In the genomic region with DNA sequence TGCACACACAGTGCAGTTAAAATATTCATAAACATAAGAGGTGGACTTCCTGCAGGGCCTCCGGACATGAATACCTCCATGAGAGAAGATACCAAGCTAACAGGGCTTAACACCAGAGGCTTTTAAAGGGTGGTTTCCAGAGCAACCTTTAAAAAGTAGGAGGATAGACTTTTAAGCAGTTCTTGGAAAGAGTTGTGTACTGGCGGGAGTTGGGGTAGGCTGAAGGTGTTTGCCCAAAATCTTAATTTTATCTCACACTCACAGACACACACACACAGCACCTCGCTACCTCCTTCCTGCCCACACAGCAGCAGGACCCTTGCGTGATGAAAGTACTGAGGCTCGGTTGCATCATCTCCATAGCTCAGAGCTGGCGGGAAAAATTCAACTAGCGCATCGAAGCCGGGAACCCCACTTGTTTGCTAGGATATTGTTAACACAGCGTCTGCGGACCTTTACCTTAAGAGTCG, we compare ENCODE assay signal across 8 mouse cellular contexts. TPM values are rescaled to one million over a fixed set of nuclear protein-coding genes. Genes with fewer than 3 reads are reported as not detected.
A peak's percentile ranks its signal among the peaks of the same experiment; 100 is the strongest.
DNase-seq lines count a peak whose midpoint lies in the region; ATAC-seq and TF ChIP-seq lines count a peak whose summit lies in the region.

No protein-coding gene starts in this region.

- no peak for ATAC-seq in kidney, postnatal 0 days (replicated peaks; ENCODE audit: low FRiP score, low read depth)
- no peak for ATAC-seq in hindbrain, embryonic 16.5 days
- no peak for ATAC-seq in midbrain, embryonic 14.5 days (ENCODE audit: low FRiP score, low TSS enrichment)

- peak overlapping the region; percentile 68 for H3K4me2 ChIP-seq in kidney, postnatal 0 days (ENCODE audit: low read length)
- peak overlapping the region; percentile 90 for H3K4me2 ChIP-seq in hindbrain, embryonic 16.5 days (ENCODE audit: low read length)
- H3K4me2 ChIP-seq in midbrain, embryonic 14.5 days (ENCODE audit: low read length): peak overlapping the region; percentile 81

- no peaks in the 10 kb centered on the region for H3K9me3 ChIP-seq in kidney, postnatal 0 days (replicated peaks; ENCODE audit: low read length)
- H3K9me3 ChIP-seq in hindbrain, embryonic 16.5 days (ENCODE audit: control insufficient read depth, low read length): no peaks in the 10 kb centered on the region
- no peaks in the 10 kb centered on the region for H3K9me3 ChIP-seq in midbrain, embryonic 14.5 days (ENCODE audit: control insufficient read depth, low read length)

- peak overlapping the region; percentile 43 for H3K4me3 ChIP-seq in kidney, postnatal 0 days (replicated peaks; ENCODE audit: low read depth, low read length)
- peak overlapping the region; percentile 63 for H3K4me3 ChIP-seq in brown adipose tissue, adult 24 weeks (ENCODE audit: insufficient read depth, low read depth, low read length)
- peak overlapping the region; percentile 65 for H3K4me3 ChIP-seq in hindbrain, embryonic 16.5 days (ENCODE audit: low read length)
- H3K4me3 ChIP-seq in midbrain, embryonic 14.5 days (replicated peaks; ENCODE audit: low read depth, low read length): peak overlapping the region; percentile 49

- peaks cover 18% of the 10 kb centered on the region; the same call in 1 of the 2 replicates for H3K36me3 ChIP-seq in kidney, postnatal 0 days (ENCODE audit: insufficient read depth, low read length)
- H3K36me3 ChIP-seq in hindbrain, embryonic 16.5 days (ENCODE audit: control insufficient read depth, insufficient read depth, low read length): peaks cover 11% of the 10 kb centered on the region
- peaks cover 6% of the 10 kb centered on the region; the same call in 1 of the 2 replicates for H3K36me3 ChIP-seq in midbrain, embryonic 14.5 days (ENCODE audit: control insufficient read depth, insufficient read depth, low read length)

- no peak for TF ChIP-seq CTCF in kidney, postnatal 0 days (IDR thresholded peaks at IDR 0.05; ENCODE audit: low read depth)

- H3K27ac ChIP-seq in kidney, postnatal 0 days: 0 out of 2 replicates have a peak overlapping the region, but pooled peaks have one; percentile 1
- H3K27ac ChIP-seq in brown adipose tissue, adult 24 weeks (replicated peaks; ENCODE audit: low read depth, low read length): no peak overlapping the region
- no peak overlapping the region for H3K27ac ChIP-seq in hindbrain, embryonic 16.5 days (ENCODE audit: low read depth, low read length)
- no peak overlapping the region for H3K27ac ChIP-seq in midbrain, embryonic 14.5 days (replicated peaks; ENCODE audit: low read depth, low read length)

- H3K27me3 ChIP-seq in kidney, postnatal 0 days (ENCODE audit: insufficient read depth, low read length): peaks cover 30% of the 10 kb centered on the region
- peaks cover 4% of the 10 kb centered on the region; the same call in 1 of the 2 replicates for H3K27me3 ChIP-seq in hindbrain, embryonic 16.5 days (replicated peaks; ENCODE audit: control insufficient read depth, insufficient read depth, low read length)
- H3K27me3 ChIP-seq in midbrain, embryonic 14.5 days (ENCODE audit: control insufficient read depth, insufficient read depth, low read length): peaks cover 26% of the 10 kb centered on the region

- DNase-seq in kidney, postnatal 0 days (ENCODE audit: low spot score): no peak
- DNase-seq in kidney, postnatal 36 days: no peak
- DNase-seq in midbrain, embryonic 14.5 days: no peak
- DNase-seq in thymus, postnatal 25 days: no peak
- DNase-seq in gastrocnemius, adult 18-20 months (ENCODE audit: low spot score): no peak
- no peak for DNase-seq in spleen, adult 12 weeks (ENCODE audit: low spot score)

- H3K4me1 ChIP-seq in kidney, postnatal 0 days (replicated peaks; ENCODE audit: insufficient read depth, low read length): peaks cover 25% of the 10 kb centered on the region
- H3K4me1 ChIP-seq in brown adipose tissue, adult 24 weeks (ENCODE audit: control insufficient read depth, insufficient read depth, insufficient read length, low read length): no peaks in the 10 kb centered on the region
- peaks cover 35% of the 10 kb centered on the region for H3K4me1 ChIP-seq in hindbrain, embryonic 16.5 days (ENCODE audit: control insufficient read depth, insufficient read depth, low read depth, low read length)
- H3K4me1 ChIP-seq in midbrain, embryonic 14.5 days (ENCODE audit: control insufficient read depth, insufficient read depth, low read length): peaks cover 46% of the 10 kb centered on the region

- peak overlapping the region; percentile 48 for H3K9ac ChIP-seq in kidney, postnatal 0 days (ENCODE audit: low read depth, low read length)
- H3K9ac ChIP-seq in hindbrain, embryonic 16.5 days (ENCODE audit: low read depth, low read length): peak overlapping the region; percentile 73
- H3K9ac ChIP-seq in midbrain, embryonic 14.5 days (replicated peaks; ENCODE audit: low read length): peak overlapping the region; percentile 50

- 3% methylated on average over 12 of the region's 12 CpGs for WGBS in kidney, postnatal 0 days
- WGBS in hindbrain, embryonic 16.5 days: 11% methylated on average over 12 of the region's 12 CpGs
- WGBS in midbrain, embryonic 14.5 days: 11% methylated on average over 12 of the region's 12 CpGs

RNA-seq across cellular contexts. Expression of gene Shmt2, which starts 0.6 kb away (rescaled TPM):
- polyA plus RNA-seq in kidney, postnatal 0 days (2015; fragmentation: Nextera tagmentation; extraction: Ambion mirVana): 71.1 and 76.0 TPM in 2 replicates
- polyA plus RNA-seq in brown adipose tissue, adult 24 weeks (2012; ENCODE audit: insufficient read depth, insufficient read length, missing spikeins): 15.5 and 16.7 TPM in 2 replicates
- 52.8 and 59.3 TPM in 2 replicates for polyA plus RNA-seq in hindbrain, embryonic 16.5 days (2015; fragmentation: Nextera tagmentation; extraction: Ambion mirVana)
- polyA plus RNA-seq in midbrain, embryonic 14.5 days (2014; fragmentation: Nextera tagmentation; extraction: Ambion mirVana): 48.9 and 50.7 TPM in 2 replicates
- 10 to 100 TPM; 25.8 to 25.9 TPM for total RNA-seq in gastrocnemius, adult 18-20 months (2021)

RNA-seq across cellular contexts. Expression of gene Ndufa4l2, which starts 6.9 kb away (rescaled TPM):
- 57.8 and 63.2 TPM in 2 replicates for polyA plus RNA-seq in kidney, postnatal 0 days (2015; fragmentation: Nextera tagmentation; extraction: Ambion mirVana)
- 13.0 and 14.5 TPM in 2 replicates for polyA plus RNA-seq in brown adipose tissue, adult 24 weeks (2012; ENCODE audit: insufficient read depth, insufficient read length, missing spikeins)
- polyA plus RNA-seq in hindbrain, embryonic 16.5 days (2015; fragmentation: Nextera tagmentation; extraction: Ambion mirVana): 23.2 and 29.5 TPM in 2 replicates
- 14.2 and 18.6 TPM in 2 replicates for polyA plus RNA-seq in midbrain, embryonic 14.5 days (2014; fragmentation: Nextera tagmentation; extraction: Ambion mirVana)
- 10 to 100 TPM; 10.1 to 13.7 TPM for total RNA-seq in gastrocnemius, adult 18-20 months (2021)

RNA-seq across cellular contexts. Expression of gene Nxph4, which starts 12.7 kb away (rescaled TPM):
- polyA plus RNA-seq in kidney, postnatal 0 days (2015; fragmentation: Nextera tagmentation; extraction: Ambion mirVana): 0.93 and 1.1 TPM in 2 replicates
- polyA plus RNA-seq in brown adipose tissue, adult 24 weeks (2012; ENCODE audit: insufficient read depth, insufficient read length, missing spikeins): not detected in 2 replicates
- polyA plus RNA-seq in hindbrain, embryonic 16.5 days (2015; fragmentation: Nextera tagmentation; extraction: Ambion mirVana): 129 and 136 TPM in 2 replicates
- 106 and 134 TPM in 2 replicates for polyA plus RNA-seq in midbrain, embryonic 14.5 days (2014; fragmentation: Nextera tagmentation; extraction: Ambion mirVana)
- total RNA-seq in gastrocnemius, adult 18-20 months (2021): under 1 TPM; 0.14 to 0.36 TPM

RNA-seq across cellular contexts. Expression of gene Stac3, which starts 20.2 kb away (rescaled TPM):
- polyA plus RNA-seq in kidney, postnatal 0 days (2015; fragmentation: Nextera tagmentation; extraction: Ambion mirVana): 0.16 and 0.31 TPM in 2 replicates
- polyA plus RNA-seq in brown adipose tissue, adult 24 weeks (2012; ENCODE audit: insufficient read depth, insufficient read length, missing spikeins): 3.8 and 4.8 TPM in 2 replicates
- 2.0 and 3.3 TPM in 2 replicates for polyA plus RNA-seq in hindbrain, embryonic 16.5 days (2015; fragmentation: Nextera tagmentation; extraction: Ambion mirVana)
- 0.32 and 1.0 TPM in 2 replicates for polyA plus RNA-seq in midbrain, embryonic 14.5 days (2014; fragmentation: Nextera tagmentation; extraction: Ambion mirVana)
- 100 to 1,000 TPM; 381 to 402 TPM for total RNA-seq in gastrocnemius, adult 18-20 months (2021)

Comparison
In these comparisons a context has a peak if more than half of its experiments do, and no peak if none do; other contexts are left out.
1. RNA of gene Nxph4, which starts 12.7 kb away (polyA plus RNA-seq): 129 to 136 TPM in hindbrain, embryonic 16.5 days and 106 to 134 TPM in midbrain, embryonic 14.5 days; 0.93 to 1.1 TPM in kidney, postnatal 0 days and not detected in brown adipose tissue, adult 24 weeks; every median in the first group is over 10 times any median in the second.
2. Peak in every context shown above with its lines, with median percentiles within 50 percentile points of each other: H3K4me2 ChIP-seq, H3K4me3 ChIP-seq and H3K9ac ChIP-seq.